Mouse (Mus musculus): ENCODE data around the gene Nit1. TPM values are rescaled to one million over a fixed set of nuclear protein-coding genes. Genes with fewer than 3 reads are reported as not detected.

The Nit1 gene
- 10 to 100 TPM; 26.4 to 28.8 TPM for total RNA-seq (2021)
- long read RNA-seq, experiment 1, transcript Nit1-202 (7 exons, 1,335 nt): major isoform, 5 of 50 reads
- long read RNA-seq, experiment 1, partial matches to known transcripts: 2 of 50 reads
- long read RNA-seq, experiment 1, other reads (novel, unspliced or antisense): 42 of 50 reads
- long read RNA-seq, experiment 2, partial matches to known transcripts: 0 of 38 reads
- long read RNA-seq, experiment 2, other reads (novel, unspliced or antisense): 36 of 38 reads

DNA sequence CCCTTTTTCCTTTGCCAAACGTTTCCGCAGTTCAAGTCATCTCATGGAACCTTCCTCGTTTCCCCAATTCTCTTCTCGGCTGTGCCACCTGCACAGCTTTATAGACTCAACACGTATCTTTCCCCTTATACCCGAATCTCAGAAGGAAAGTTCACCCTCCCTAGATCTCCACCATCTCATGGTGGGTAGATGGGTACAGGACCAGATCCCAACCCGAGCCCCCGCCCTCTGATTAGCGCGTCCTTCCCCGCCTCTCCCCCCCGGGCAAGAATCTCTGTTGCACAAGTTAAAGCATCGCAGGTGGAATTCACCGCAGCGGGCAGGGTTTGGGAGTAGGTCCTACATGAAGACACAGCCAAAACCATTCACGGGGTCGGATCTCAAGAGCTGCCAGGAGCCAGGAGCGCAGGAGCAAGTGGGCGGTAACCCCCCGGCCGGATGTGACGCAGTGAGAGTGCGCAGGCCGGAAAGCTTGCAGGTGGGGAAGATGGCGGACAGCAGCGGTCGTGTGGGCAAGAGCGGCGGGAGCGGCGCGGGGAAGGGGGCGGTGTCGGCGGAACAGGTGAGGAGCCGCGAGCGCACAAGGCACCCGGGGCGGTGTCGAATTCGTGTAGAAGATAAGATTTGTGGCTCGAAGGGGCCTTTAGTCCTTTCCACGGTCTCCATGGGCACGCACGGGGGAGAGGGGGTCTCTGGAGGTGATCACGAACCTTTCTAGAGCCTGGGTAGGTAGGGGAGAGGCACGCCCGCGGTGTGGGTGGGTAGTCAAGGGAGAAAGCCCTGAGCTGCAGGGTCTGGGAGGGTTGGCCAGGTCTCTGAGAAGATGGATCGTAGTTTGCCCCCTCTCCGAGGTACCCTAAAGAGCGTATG, at the start of gene Nit1, which contains the start of gene Pfdn2:
TSS of gene Nit1 (minus strand) at position 422 of the 870 bp plus-strand sequence.
TSS of gene Pfdn2 (plus strand) at position 446 of the 870 bp plus-strand sequence.
- peak; percentile 93 to 94 for DNase-seq

DNA sequence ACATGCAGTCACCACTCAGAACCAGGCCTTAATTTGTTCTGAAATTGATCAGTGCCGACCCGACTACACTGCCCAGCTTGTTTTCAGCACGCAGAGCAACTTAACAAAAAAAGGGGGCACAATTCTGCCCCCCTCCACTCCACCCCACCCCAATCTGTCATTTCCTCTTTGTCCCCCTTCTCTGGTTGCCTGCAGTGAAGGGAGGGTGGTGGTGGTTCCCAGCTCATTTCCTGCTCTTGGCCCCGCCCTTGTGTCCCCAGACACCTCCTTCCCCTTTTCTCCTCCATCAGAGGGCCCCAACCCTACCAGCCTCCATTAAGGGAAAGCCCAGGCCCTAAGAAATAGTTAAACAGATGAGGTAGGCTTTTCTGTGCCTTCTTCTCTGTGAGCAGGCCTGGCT, 44.7 kb upstream of the Nit1 start:
- peak; percentile 24 to 79 for DNase-seq

DNA sequence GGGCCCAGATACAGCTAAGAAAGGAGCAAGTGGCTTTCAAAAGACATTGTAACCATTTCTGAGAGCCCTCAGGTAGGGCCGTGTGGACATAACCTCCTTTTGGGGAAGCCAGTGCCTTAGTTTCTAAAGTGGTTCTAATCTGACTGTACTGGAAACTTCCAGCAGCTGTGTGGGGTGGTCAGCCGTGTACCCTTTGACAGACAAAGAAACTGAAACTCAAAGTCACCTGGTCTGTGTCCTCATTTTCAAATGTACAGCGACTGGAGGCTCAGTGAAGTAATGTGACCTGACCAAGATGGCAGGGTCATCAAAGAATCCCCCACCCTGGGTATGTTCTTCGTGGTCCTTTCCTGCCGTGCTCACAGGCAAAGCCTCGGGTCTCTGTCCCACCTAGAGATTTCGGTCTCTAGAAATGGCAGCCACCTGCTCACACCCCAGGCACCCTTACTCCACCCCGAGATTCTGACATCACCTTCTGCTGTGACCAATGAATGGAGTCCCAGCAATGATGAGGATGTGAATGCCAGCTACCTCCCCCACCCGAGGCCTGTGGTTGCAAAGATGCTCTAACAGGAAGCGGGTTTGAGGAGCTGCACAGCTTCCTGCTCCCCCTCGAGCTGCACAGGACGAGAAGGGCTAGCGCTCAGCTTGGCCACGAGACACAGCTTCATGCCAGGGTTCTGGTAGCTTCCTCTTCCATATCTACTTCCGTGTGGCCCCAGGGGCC, 43.1 kb upstream of the Nit1 start, which contains the start of gene Arhgap30:
TSS of gene Arhgap30 (plus strand) at position 579 of the 727 bp plus-strand sequence.
- DNase-seq: peak; percentile 34 to 87

DNA sequence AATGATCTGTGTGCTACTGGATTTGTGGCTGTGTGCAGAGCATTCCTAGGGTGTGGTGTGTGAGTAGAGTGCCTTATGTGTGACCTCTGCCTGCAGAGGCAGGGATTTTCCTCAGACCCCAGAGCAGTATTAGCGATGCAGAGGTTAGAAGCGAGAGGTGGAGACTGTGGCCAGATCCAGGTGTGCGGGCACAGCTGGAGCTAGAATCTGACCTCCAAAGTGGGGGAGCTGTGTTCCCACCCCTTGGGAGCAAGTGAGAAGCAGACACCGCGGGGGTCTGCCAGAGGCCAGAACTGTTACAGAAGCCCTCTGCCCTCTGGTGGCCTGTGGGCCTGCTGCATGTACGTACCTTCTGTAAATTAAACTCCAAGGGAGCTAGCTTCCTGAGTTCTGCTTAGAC, 41.7 kb upstream of the Nit1 start:
- DNase-seq: no peak

DNA sequence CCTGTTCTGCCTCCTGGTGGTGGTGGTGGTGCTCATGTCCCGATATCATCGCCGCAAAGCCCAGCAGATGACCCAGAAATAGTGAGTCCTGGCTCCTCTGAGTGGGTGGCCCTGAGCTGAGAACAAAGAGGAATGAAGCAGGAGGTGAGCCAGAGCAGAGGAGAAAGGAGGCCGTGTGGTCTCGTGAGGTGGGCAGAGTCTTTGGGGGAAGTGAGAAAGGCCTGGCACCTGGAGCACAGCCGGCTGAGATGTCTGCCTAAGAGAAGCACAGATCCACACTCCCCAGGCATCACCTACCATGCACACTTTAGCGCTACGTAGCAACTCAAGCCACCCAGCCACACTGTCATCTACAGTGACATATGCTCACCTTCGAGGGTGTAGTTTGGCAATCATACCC, 39.7 kb upstream of the Nit1 start:
- DNase-seq: no peak

DNA sequence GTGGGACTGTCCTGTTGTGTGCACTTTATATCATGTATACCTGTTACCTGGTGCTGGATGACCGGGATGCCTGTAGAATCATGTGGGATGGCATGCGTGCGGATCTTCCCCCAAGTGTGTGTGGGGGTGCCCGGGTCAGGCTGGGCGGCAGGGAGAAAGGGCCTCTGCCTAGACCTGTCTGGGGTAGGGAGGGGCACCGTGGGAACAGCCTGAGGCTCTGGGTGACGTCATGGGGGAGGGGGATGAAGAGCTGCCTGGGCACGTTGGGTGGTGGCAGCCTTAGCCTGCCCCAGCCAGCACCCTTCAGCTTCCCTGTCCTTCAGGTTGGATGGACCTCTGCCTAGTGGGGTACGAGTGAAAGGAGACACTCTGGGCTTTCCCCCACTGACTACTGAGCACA, 38.9 kb upstream of the Nit1 start:
- DNase-seq: no peak

DNA sequence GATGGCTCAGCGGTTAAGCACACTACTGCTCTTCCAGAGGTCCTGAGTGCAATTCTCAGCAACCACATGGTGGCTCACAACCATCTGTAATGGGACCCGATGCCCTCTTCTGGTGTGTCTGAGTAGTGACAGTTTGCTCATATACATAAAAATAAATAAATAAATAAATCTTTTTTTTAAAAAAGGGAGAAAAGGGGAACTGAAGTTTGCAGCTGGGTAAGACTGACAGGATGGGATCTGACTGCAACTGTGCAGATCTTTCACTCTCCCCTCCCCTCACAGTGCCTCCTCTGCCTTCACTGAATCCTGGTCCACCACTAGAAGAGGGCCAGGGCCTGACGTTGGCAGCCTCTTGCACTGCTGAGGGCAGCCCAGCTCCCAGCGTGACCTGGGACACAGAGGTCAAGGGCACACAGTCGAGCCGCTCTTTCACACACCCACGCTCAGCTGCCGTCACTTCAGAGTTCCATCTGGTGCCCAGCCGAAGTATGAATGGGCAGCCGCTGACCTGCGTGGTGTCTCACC, 36.7 kb upstream of the Nit1 start:
- DNase-seq: peak in 1 of 2 experiments; percentile 23

DNA sequence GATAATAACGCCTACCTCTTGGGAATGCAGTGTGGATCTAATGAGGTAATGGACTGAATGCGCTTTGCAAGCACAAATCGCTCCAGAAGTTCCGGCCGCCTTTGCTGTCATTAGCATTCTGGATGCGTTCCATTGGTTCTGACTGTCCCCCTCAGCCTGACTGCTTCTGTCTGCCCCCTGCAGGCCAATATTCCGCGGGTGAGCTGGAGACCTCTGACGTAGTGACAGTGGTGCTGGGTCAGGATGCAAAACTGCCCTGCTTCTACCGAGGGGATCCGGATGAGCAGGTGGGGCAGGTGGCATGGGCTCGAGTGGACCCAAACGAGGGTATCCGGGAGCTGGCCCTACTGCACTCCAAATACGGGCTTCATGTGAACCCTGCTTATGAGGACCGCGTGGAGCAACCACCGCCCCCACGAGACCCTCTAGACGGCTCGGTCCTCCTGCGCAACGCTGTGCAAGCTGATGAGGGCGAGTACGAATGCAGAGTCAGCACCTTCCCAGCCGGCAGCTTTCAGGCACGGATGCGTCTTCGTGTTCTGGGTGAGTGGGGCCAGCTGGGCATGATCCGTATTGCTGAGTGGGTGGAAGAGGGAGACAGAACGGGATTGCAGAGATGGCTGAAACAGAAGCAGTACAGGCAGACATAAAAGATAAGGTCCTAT, 34.6 kb upstream of the Nit1 start:
- DNase-seq: peak; percentile 86 to 90

DNA sequence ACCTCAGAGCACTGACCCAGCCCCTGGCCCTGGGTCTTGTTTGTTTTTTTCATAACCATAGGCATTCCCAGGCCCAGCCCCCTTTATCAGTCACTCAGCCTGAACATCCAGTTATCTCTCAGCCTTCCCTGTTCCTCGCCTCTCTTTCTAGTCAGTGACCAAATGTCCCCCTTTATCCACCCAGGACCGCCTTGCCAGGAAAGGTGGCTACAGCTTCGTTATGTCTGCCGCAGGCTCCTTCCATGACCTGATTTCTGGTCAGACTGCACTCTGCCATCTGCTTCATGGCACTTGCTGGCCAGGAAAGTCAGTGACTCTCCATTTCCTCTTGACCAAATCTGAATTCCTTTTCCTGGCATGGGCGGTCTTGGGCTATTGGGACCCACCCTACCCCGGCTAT, 32.9 kb upstream of the Nit1 start:
- no peak for DNase-seq

DNA sequence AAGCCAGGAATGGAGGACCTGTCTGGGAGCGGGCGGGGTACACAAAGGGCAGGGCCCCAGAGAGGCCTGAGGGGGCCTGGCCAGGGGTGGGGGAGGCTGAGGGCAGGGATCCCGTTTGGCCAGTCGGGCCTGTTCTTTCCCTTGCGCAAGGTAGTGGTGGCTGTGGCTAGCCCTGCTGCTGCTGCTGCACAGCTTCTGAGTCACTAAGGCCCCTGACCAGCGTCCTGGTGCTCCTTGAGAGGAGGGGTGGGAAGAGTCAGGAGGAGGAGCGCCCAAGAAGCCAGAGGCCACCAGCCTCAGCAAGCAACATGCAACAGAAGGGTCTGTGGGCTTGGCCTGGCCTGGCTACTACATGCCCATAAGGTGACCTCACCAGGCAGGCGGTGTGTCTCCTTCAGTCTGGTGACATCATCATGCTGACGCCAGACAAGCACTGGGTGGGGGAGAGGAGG, 30.2 kb upstream of the Nit1 start:
- no peak for DNase-seq

DNA sequence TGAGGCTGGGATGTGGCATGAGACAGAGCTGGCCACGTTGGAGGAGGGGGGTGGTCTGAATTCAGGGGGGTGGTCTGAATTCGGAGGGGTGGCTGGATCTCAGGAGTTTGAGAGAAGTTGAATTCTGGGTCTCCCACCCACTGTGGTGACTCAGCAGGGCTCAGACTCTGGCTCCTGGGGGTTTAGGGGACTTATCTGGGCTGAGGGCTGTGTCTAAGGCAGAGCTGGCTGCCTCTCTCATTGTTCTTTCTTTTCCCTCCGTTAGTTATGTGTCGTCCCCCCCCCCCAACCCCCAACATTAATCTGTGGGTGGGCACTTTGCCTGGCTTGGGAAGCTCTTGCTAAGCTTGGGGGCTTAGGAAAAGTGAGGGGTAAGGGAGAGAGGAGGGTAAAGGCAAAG, 28.5 kb upstream of the Nit1 start:
- no peak for DNase-seq

DNA sequence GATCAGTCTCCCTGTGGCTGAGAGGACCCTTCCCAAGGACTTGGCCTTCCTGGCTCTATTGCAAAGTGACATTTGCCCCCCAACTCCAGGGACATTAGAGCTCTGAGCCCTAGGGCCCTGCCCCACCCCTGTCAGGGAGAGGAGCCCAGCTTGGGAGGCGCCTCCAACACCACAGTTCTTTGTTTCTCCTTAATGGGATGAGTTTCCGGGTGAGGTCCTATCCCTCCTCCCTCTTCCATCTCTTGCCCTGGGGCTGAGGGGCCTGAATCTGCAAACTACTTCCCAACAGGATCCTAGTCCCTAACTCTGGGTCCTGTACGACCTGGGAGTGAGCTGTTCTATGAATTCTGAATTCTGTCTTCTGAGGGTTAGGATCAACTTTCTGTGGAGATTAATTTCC, 27.4 kb upstream of the Nit1 start:
- DNase-seq: no peak

DNA sequence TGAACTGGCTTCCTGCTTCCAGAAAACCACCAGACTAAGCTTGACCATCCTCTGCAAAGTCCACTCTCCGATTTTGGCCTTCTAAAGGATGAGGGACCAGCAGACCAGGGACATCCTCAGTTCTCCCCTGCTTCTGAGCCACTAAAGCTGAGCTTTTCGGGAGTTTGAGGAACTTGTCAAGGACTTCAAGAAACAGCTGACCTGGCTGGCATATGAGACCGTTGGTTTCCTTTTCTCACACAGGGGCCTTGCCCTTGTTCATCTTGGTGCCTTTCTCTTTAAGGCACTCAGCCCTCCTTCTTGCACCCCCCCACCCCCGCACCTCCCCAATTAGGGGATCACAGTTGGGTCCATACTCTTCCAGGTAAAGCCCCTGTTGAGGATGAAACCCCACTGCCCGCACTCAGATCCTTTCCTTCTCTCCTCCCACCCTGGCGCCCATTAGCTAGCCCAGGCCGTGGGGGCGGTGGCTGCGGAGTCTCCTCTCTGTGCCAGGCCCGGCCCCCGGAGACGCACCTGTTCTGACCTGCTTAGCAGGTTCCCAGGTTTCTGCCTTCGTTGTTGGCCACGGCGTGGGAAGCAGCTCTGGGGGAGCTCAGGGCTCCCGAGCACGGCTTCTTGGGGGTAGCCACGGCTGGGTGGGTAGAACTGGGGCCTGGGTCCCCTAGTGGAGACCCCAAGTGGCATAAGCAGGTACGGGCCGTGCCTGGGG, 24.6 kb upstream of the Nit1 start, which contains the start of gene Nectin4:
TSS of gene Nectin4 (plus strand) at position 255 of the 712 bp plus-strand sequence.
- DNase-seq: peak in 1 of 2 experiments; percentile 39

DNA sequence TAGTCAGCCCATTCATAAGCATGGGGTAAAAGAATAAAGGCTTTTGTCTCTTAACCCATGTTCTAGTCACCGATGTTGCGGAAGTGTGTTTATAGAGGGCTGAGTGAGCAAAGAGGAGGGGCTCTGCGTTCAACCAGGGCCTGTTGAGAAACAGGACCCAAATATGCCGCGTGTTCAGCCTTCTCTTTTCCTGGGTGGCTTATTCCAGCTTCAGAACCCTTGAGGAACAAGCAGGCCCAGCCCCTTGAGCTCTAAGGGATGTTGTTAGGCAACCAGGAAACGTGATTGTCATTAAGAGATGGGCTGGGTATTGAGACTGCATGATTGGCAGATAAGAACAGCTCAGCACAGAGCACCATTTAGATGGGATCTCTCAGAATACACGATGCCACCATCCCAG, 20.5 kb upstream of the Nit1 start:
- peak in 1 of 2 experiments; percentile 27 for DNase-seq

DNA sequence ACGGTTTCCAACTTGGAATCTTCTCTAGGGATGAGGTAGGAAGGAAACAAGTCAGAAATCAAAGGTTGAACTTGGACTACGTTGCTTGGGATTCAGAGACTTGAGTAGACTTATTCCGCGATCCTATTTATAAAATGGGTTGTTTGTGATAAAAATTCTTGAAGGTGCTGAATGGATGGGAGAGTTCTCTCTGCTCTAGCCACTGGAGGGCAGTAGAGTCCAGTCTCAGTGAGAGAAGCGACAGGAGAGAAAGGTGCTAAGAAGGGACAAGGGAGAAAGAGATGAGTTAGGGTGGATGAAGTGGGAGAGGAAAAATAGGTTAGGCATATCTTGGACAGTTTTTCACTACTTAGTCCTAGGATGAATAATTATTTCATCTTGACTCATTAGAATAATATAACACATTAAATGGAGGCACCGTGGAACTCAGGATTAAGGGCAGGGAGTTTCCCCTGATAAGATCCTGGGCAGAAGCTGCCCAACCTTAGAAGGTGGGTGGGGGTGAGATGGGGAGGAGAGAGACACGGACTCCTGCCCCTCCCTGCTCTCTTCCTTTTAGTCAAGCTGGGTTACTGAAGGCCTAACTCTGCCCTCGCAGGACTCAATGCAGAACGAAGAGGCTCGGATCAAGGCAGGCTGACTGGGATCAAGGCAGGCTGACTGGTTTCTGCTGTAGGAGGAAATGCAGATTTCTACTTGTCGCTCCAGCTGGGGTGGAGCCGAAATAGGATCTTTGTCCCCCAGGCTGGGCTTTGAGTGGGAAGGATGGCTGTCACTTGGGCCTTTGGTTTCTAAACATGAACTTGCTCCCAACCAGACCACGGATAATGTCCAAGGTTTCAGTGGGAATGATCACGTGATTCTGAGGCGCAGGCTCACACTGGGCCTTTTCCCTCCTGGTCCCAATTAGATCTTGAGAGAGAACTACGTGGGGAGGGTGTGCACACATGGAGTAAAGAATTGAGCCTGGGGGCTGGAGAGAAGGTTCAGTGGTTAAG, 16.0 kb upstream of the Nit1 start:
- peak; percentile 75 to 80 for DNase-seq

DNA sequence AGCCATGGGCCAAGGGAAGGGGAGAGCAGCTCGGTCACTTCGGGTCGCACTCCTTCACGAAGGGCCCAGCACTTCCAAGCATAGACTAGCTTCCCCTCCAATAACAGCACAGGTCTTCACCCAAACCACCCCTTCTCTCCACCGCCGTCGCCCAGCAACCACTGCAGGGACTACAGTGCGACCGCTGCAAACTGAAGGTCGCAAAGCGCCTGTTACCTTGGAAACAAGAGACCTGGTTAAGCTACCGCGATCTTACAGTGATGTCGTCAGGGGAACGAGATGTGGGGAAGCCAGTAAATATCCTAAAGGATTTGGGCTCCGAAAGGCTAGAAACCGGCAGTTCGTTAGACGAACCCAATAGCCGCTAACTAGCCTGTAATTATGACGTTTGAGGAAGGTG, 15.2 kb upstream of the Nit1 start, which contains the start of gene Klhdc9:
TSS of gene Klhdc9 (minus strand) at position 143 of the 400 bp plus-strand sequence.
- DNase-seq: peak; percentile 78 to 82

DNA sequence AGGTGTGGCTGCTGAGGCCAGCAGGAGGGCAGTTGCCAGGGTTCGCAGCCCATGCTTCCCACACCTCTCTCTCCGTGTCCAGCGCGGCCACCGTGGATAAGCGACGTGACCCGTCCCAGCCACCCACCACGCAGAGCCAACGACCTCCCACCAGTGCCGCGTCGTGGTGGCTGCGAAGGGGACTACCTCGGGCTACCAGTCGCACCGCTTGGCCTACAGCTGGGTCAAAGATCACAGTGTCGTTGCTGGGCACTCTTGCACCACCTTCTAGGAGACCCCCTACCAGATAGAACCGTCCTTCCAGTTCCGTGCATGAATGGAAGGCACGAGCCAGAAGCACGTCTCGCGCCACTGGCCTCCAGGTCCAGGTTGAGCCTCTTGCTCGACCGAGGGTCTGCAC, 14.8 kb upstream of the Nit1 start:
- no peak for DNase-seq

DNA sequence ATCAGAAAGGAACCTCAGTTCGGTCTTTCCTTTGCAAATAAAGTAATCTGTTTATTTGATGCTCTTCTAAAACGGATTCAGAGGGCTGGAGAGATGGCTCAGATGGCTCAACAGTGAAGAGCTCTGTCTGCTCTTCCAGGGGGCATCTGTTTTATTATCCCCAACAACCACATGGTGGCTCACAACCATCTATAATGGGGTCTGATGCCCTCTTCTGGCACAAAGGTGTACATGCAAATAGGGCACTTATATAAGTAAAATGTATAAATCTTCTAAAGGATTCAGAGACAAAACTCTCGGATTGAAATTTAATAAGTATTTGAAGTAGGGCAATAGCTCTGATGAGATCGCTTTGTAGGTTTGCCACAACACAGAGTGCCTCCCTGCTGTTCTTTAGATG, 13.0 kb upstream of the Nit1 start:
- peak in 1 of 2 experiments; percentile 26 for DNase-seq

DNA sequence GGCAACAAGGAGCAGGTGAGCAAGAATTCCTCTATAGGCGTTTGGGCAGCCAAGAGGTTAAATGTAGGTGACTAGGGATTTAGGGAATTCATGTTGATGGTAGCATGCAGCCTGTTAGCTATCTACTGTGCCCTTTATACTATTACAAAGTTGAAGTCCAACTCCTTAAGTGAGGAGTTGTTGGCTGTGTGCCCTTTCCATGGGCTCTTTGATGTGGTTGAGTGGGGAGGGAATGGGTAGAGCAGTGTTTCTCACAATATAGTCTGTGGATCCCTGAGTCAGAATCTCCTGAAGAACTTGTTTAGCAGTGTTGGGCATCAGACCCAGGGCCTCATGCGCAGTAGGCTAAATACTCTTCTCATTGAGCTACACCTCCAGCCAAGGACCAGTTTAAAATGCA, 11.4 kb upstream of the Nit1 start:
- no peak for DNase-seq

All from heart, adult 18-20 months (tissue).